Mouse (Mus musculus): ENCODE data around the gene Gm49388. TPM values are rescaled to one million over a fixed set of nuclear protein-coding genes. Genes with fewer than 3 reads are reported as not detected.
"Not testable (repeated sequence)": the region's sequence is repeated elsewhere in the genome, so short reads cannot be mapped to it uniquely, and the experiment has no call there.

Gm49388 gene
- total and polyA plus RNA-seq, 2 experiments from 2014 or later: 0.05 TPM; not detected in 1

DNA sequence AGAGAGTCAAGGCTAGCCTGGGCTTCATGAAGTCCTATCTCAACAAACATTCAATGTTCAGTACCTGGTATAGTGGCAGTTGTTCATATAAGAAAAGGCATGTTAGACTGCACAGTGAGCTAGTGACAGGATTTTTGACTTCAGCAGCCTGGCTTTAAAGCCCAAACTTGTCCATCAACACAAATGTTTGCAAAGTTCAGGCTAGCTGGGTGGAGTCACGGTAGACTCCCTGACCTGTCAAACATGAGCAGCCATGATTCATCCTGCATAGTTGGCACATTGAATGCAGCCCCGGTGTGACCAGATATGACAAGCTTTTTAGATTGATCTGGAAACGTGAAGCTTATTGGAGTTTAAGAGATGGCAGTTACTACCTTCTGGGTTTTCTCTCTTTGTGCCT lies 13.3 kb upstream of the Gm49388 start:
- 80% methylated on average over 3 of the region's 3 CpGs for WGBS
- Histone ChIP-seq H3K4me1 (ENCODE audit: insufficient read depth, low read length) (peaks cover 6% of the 10 kb centered on the region), H3K9me3 (ENCODE audit: low read length) (no peaks in the 10 kb centered on the region), H3K36me3 (ENCODE audit: insufficient read depth, low read length) (peaks cover 10% of the 10 kb centered on the region; the same call in 1 of the 2 replicates), H3K4me2 (ENCODE audit: low read depth, low read length) (no peak overlapping the region), H3K4me3 (ENCODE audit: low read length) (no peak overlapping the region), H3K27ac (no peak overlapping the region), H3K27me3 (ENCODE audit: insufficient read depth, low read length) (no peaks in the 10 kb centered on the region), H3K9ac (replicated peaks; ENCODE audit: low read length) (no peak overlapping the region)
- ATAC-seq: no peak
- DNase-seq (ENCODE audit: low spot score): no peak
- no peak for TF ChIP-seq CTCF (IDR thresholded peaks at IDR 0.05; ENCODE audit: low read depth)

DNA sequence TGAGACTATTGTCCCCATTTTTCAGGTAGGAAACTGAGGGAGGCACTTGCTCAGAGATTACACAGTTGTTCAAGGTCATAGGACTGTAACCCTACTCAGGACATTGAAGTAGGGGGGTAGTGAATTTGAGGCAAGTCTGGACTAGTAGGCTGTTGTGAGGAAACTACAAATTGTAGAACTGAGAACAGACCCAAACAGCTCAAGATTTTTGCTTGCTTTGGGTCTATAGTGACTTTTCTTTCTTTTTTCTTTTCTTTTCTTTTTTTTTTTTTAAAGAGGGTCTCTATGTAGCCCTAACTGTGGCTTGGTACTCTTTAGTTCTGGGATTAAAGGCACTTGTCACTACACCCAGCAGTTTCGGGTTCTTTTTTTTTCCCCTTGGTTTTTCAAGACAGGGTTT lies 12.9 kb upstream of the Gm49388 start:
- no peak for ATAC-seq
- no peak overlapping the region for H3K27ac ChIP-seq
- 90% methylated on average over 1 of the region's 1 CpGs for WGBS
- no peaks in the 10 kb centered on the region for H3K27me3 ChIP-seq (ENCODE audit: insufficient read depth, low read length)
- H3K9me3 ChIP-seq (ENCODE audit: low read length): no peaks in the 10 kb centered on the region
- DNase-seq (ENCODE audit: low spot score): no peak
- H3K4me3 ChIP-seq (ENCODE audit: low read length): no peak overlapping the region
- TF ChIP-seq CTCF (IDR thresholded peaks at IDR 0.05; ENCODE audit: low read depth): no peak
- H3K9ac ChIP-seq (replicated peaks; ENCODE audit: low read length): no peak overlapping the region
- H3K4me1 ChIP-seq (ENCODE audit: insufficient read depth, low read length): peaks cover 6% of the 10 kb centered on the region
- peaks cover 5% of the 10 kb centered on the region; the same call in 1 of the 2 replicates for H3K36me3 ChIP-seq (ENCODE audit: insufficient read depth, low read length)
- H3K4me2 ChIP-seq (ENCODE audit: low read depth, low read length): no peak overlapping the region

DNA sequence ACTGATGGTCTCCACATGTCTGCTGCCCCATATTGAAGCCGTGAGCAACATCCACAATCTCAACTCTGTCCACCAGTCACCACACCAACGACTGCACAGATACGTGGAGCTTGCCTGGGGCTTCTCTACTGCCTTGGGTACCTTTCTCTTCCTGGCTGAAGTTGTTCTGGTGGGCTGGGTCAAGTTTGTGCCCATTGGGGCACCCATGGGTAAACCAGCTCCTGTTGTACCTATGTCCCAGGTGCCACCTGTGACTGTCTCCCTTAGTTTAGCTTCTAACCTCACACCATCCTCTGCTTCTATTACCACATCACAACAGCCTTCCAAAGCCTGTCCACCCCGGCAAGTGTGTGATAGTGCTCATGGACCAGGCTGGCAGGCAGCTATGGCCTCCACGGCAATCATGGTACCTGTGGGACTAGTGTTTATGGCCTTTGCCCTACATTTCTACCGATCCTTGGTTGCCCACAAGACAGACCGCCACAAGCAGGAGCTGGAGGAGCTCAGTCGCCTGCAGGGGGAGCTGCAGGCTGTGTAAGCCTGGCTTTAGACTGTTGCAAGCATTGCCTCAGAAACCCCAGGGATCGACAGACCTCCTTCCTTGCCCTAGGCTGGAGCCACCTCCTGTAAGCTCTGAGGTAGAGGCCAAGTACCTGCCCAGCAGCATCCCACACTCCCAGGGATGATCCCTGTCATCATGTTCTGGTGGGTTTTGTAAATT lies 11.6 kb upstream of the Gm49388 start:
- no peak overlapping the region for H3K27ac ChIP-seq
- no peak overlapping the region for H3K4me3 ChIP-seq (ENCODE audit: low read length)
- WGBS: 38% methylated on average over 9 of the region's 9 CpGs
- DNase-seq (ENCODE audit: low spot score) (peak; percentile 81), ATAC-seq (no peak)
- H3K4me1 ChIP-seq (ENCODE audit: insufficient read depth, low read length): peaks cover 9% of the 10 kb centered on the region; the same call in 1 of the 2 replicates
- H3K36me3 ChIP-seq (ENCODE audit: insufficient read depth, low read length): peaks cover 2% of the 10 kb centered on the region; the same call in 1 of the 2 replicates
- no peak overlapping the region for H3K4me2 ChIP-seq (ENCODE audit: low read depth, low read length)
- no peak overlapping the region for H3K9ac ChIP-seq (replicated peaks; ENCODE audit: low read length)
- peak; percentile 80 for TF ChIP-seq CTCF (IDR thresholded peaks at IDR 0.05; ENCODE audit: low read depth)
- no peaks in the 10 kb centered on the region for H3K9me3 ChIP-seq (ENCODE audit: low read length)
- H3K27me3 ChIP-seq (ENCODE audit: insufficient read depth, low read length): no peaks in the 10 kb centered on the region

DNA sequence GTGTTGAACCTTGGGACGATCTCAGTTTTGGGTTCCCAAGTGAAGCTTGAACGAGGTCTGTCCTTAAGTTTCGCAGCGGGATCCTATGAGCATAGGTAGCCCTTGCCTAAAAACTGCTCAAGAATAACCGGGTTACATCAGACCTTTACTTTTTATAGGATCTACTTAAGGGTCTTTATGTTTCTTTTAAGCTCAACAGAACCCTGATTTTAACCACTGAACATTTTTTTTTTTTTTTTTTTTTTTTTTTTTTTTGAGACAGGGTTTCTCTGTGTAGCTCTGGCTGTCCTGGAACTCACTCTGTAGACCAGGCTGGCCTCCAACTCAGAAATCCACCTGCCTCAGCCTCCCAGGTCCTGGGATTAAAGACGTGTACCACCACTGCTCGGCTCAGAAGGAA lies 9.6 kb upstream of the Gm49388 start:
- peak overlapping the region; percentile 68 for H3K4me3 ChIP-seq (ENCODE audit: low read length)
- ATAC-seq; DNase-seq (ENCODE audit: low spot score); H3K4me1 ChIP-seq (ENCODE audit: insufficient read depth, low read length); H3K9me3 ChIP-seq (ENCODE audit: low read length); H3K27me3 ChIP-seq (ENCODE audit: insufficient read depth, low read length): not testable (repeated sequence)
- H3K27ac ChIP-seq: peak overlapping the region; percentile 88
- H3K4me2 ChIP-seq (ENCODE audit: low read depth, low read length): peak overlapping the region; percentile 76
- peaks cover 14% of the 10 kb centered on the region for H3K36me3 ChIP-seq (ENCODE audit: insufficient read depth, low read length)
- peak overlapping the region; percentile 84; the same call in 1 of the 2 replicates for H3K9ac ChIP-seq (replicated peaks; ENCODE audit: low read length)
- WGBS: 71% methylated on average over 7 of the region's 7 CpGs

DNA sequence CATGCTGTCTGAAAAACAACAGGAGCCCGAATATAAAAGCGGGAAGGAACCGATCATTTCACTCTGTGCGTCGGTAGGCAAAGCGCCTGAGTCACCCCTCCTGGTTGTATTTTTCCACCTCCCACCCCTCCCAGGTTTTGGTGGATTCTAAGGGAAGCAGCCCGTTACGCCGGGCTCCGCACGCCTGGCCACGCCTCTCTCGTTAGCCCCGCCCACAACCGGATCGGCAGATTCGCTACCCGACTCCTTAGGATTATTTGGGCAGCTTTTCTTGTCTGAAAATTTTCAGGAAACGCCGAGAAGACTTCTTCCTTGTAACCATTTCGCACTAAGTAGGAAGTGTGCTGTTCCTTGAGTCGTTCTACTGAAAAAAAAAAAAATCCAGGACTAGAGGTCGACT lies 9.0 kb upstream of the Gm49388 start, which contains the start of gene Setd1a:
Setd1a (plus strand) TSS at position 245 of the 400 bp plus-strand sequence.
- Histone ChIP-seq H3K27ac (peak within 1 kb of the TSS; percentile 88), H3K9me3 (ENCODE audit: low read length) (no peaks in the 10 kb centered on the region), H3K9ac (replicated peaks; ENCODE audit: low read length) (peak within 1 kb of the TSS; percentile 84), H3K36me3 (ENCODE audit: insufficient read depth, low read length) (peaks cover 19% of the 10 kb centered on the region), H3K4me1 (ENCODE audit: insufficient read depth, low read length) (0 out of 2 replicates have a peak, but pooled peaks cover 3% of the 10 kb centered on the region), H3K4me2 (ENCODE audit: low read depth, low read length) (peak within 1 kb of the TSS; percentile 76), H3K27me3 (ENCODE audit: insufficient read depth, low read length) (no peaks in the 10 kb centered on the region), H3K4me3 (ENCODE audit: low read length) (peak within 1 kb of the TSS; percentile 68)
- no peak for TF ChIP-seq CTCF (IDR thresholded peaks at IDR 0.05; ENCODE audit: low read depth)
- ATAC-seq: peak; percentile 73
- under 1% methylated on average over 23 of the region's 23 CpGs for WGBS
- DNase-seq (ENCODE audit: low spot score): peak; percentile 93

DNA sequence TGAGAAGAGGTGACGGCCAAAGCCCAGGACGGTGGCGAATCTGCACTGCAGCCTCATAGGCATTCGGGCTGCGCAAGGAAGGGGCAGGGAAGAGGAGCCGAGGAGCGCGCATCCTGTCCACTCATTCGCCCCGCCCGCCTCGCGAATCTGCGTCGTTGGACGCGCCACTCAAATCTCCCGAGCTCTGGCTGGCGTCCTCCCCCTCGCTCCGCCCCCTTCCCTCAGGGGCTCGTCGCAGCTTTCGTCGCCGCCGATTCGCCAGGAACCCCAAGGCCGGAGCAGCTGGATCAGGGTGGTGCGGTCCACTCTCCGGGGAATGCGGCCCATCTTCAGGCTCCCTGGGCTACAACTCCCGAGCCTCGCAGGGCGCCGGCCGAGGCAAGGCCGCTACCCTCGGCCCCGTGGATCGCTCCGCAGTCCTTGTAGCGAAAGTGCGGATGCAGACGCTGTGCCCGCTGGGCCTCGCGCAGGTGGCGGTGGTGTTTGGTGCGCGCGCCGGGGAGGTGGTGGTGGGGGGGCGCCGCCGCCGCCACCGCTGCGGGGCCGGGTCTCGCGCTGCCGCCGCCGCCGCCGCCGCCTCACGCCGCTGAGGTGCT lies 8.4 kb upstream of the Gm49388 start:
- no peaks in the 10 kb centered on the region for H3K27me3 ChIP-seq (ENCODE audit: insufficient read depth, low read length)
- peak; percentile 93 for ATAC-seq
- H3K4me2 ChIP-seq (ENCODE audit: low read depth, low read length): peak overlapping the region; percentile 76
- 0 out of 2 replicates have a peak, but pooled peaks cover 3% of the 10 kb centered on the region for H3K4me1 ChIP-seq (ENCODE audit: insufficient read depth, low read length)
- peak overlapping the region; percentile 68 for H3K4me3 ChIP-seq (ENCODE audit: low read length)
- peak overlapping the region; percentile 84 for H3K9ac ChIP-seq (replicated peaks; ENCODE audit: low read length)
- 1% methylated on average over 49 of the region's 70 CpGs for WGBS
- H3K27ac ChIP-seq: peak overlapping the region; percentile 88
- peak; percentile 98 for DNase-seq (ENCODE audit: low spot score)
- no peaks in the 10 kb centered on the region for H3K9me3 ChIP-seq (ENCODE audit: low read length)
- no peak for TF ChIP-seq CTCF (IDR thresholded peaks at IDR 0.05; ENCODE audit: low read depth)
- H3K36me3 ChIP-seq (ENCODE audit: insufficient read depth, low read length): peaks cover 24% of the 10 kb centered on the region

Data from hindbrain, postnatal 0 days (tissue).